Mouse (Mus musculus): ENCODE measurements around the gene Hipk1.

GRCm38 (mm10) chr3:103809799-103810150, 18.4 kb upstream of the Hipk1 start:
- TF ChIP-seq CTCF (conservative IDR thresholded peaks at IDR 0.05; ENCODE audit: insufficient read depth, insufficient read length, low read depth, low read length) (no peak), POLR2A (IDR thresholded peaks at IDR 0.05; ENCODE audit: low read depth, low read length) (no peak)
